Mouse (Mus musculus) erythroid progenitor cell, adult 5-6 weeks (primary cell): ENCODE data around the gene Arsj. TPM values are rescaled to one million over a fixed set of nuclear protein-coding genes. Genes with fewer than 3 reads are reported as not detected.

Experiments
- ATAC-seq: replicated peaks from 2 replicates; pipeline ENCODE4 v1.8.0; 2016; ENCODE audit warnings: moderate number of reproducible peaks, mild to moderate bottlenecking, moderate TSS enrichment, inconsistent platforms; ENCODE audit not compliant: poor library complexity, low FRiP score, severe bottlenecking
- total RNA-seq, 2 experiments: library from RNA; stranded (forward) in 1 of 2; stranded (reverse) in 1 of 2; fragments of 150-400 nt in 1 of 2; fragments of 186-747, 209-891 nt in 1 of 2; gene quantifications; 2 replicates each; pipeline versions ENCODE4 v1.2.3 to v1.2.4; 2015 to 2017; ENCODE audit warnings: low replicate concordance in 2 of 2

Gene Arsj
- total RNA-seq (2015; ENCODE audit: low replicate concordance): not detected in 2 replicates
- total RNA-seq (2017; ENCODE audit: low replicate concordance): not detected in 2 replicates

GRCm38 (mm10) chr3:126363568-126364505 is at the start of gene Arsj:
Gene Arsj (plus strand): TSS chr3:126363684.
- no peak for ATAC-seq

DNA sequence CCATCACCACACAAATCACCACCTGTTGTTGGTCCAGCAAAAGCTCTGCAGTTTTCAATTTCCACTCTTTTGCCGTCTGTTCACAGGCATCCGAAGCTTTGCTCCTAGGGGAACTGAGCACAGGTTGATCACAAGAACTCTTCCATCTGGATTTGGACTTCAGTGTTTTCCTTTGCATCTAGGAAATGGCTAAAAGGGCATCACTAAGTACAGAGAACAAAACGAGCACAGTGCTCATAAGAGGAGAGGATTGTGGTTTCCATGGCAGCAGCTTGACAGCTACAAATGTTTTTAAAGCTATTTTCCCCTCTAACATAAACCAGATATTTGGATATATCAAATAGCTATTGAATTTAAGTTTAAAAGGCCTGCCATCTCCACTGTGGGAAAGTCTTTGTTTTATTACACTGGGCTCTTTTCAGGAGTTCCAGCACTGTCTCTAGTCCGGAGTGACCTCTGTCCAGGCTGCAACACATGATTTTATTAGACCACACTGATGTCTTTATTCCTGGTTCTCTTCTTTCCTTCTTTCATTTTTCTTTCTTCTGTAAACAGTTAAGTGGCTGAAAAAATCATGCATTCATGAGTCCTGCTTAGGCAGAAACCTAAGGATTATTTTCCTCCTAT is 38.5 kb upstream of the Arsj start:
- no peak for ATAC-seq

GRCm38 (mm10) chr3:126325891-126326627 is 37.4 kb upstream of the Arsj start:
- no peak for ATAC-seq

- no peak for ATAC-seq
Measured at GRCm38 (mm10) chr3:126326628-126327325, 36.7 kb upstream of the Arsj start.

DNA sequence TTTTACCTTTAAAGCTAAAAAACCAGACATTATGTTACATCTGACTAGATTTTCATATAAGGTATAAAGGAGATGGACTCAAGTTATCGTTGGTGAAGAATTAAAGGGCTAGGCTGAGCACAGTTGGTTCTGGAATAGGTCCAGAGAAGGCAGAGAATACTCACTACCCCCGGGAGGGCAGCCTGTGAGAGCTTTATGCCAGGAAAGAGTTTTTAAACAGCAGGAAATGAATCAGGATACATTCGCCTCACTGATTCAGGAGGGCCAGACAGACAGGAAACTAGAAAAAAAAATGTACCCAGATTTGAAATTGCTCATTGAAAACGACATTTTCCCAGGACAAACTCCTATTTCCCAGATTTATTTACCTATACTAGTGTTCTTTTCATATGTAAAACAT is 28.2 kb upstream of the Arsj start:
- no peak for ATAC-seq

DNA sequence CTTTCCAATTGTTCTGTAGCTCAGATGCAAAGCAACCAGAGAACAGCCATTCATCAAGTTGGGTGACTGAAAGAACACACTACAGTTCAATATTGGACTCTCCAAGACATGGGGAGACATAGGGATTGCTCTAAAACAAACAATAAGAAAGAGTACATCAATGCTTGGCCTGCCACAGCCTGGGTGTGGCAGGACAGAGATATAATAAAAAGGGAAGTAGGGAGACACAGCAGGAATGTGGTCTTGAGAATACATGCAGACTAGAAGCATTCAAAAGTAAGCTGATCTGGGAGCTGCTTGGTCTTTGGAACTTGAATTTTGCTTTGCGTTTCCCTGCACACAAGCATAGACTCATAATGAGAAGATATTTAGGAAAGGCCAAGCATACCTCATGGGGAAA is 18.7 kb upstream of the Arsj start:
- no peak for ATAC-seq

- no peak for ATAC-seq
Measured at GRCm38 (mm10) chr3:126359760-126360159, 3.7 kb upstream of the Arsj start.

GRCm38 (mm10) chr3:126362392-126362791 is 1.1 kb upstream of the Arsj start:
- no peak for ATAC-seq

- no peak for ATAC-seq
Measured at GRCm38 (mm10) chr3:126362931-126363525, 456 bp upstream of the Arsj start.

- ATAC-seq: no peak
Measured at GRCm38 (mm10) chr3:126364555-126364954, 1.1 kb downstream of the Arsj start.

GRCm38 (mm10) chr3:126370571-126370970 is 7.1 kb downstream of the Arsj start:
- no peak for ATAC-seq

DNA sequence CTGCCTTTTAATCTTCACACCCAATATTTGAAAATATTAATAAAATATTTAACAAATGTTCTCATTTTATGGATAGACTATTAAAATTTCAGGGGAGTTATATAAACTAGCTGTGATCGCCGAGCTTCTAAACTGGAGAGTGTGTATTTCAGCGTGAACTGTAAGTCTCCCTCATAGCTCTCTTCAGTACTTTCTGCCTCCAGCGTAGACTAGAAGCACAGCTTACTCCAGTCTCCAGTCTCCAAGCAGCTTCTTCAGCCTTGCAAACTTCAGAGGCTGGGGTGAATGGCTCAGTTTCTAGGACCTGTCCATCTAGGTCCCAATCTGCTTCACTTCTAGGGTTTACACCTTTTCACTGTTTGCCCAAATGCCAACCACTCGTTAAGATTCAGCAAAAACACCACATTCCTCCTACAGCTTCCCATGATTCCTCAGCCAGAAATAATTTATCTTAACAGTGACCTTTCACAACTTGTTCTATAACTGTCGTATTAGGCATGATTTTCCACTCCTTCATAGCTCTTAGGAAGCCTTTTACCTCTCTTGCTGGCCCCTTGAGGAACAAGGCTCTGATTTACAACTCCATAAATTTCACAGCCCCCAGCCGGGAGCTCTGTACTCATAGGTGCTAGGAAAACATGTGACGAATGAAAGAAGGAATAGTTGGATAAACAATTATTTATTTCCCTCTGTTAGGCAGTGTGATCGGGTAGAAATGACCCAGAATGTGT is 9.5 kb downstream of the Arsj start:
- no peak for ATAC-seq

GRCm38 (mm10) chr3:126373721-126374120 is 10.2 kb downstream of the Arsj start:
- no peak for ATAC-seq

GRCm38 (mm10) chr3:126379252-126379651 is 15.8 kb downstream of the Arsj start:
- no peak for ATAC-seq

DNA sequence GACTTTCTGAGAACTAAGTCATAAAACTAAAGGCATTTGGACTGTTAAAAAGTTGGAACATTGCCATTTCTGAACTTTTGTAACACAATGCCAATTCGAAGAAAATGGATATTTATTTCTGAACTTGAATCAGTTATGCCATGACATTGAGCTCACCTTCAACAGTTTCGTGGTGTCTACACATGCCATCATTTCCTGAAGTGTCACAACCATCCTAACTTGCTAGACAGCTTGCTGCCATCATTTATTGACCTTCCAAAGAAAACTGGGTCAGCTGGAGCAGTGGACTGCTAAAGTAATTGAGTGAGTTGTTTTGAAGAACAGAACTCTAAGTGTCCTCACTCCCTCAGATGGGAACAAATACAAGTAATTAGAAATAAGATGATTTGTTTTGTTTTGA is 16.2 kb downstream of the Arsj start:
- ATAC-seq: no peak

- ATAC-seq: no peak
Measured at GRCm38 (mm10) chr3:126383276-126383675, 19.8 kb downstream of the Arsj start.

DNA sequence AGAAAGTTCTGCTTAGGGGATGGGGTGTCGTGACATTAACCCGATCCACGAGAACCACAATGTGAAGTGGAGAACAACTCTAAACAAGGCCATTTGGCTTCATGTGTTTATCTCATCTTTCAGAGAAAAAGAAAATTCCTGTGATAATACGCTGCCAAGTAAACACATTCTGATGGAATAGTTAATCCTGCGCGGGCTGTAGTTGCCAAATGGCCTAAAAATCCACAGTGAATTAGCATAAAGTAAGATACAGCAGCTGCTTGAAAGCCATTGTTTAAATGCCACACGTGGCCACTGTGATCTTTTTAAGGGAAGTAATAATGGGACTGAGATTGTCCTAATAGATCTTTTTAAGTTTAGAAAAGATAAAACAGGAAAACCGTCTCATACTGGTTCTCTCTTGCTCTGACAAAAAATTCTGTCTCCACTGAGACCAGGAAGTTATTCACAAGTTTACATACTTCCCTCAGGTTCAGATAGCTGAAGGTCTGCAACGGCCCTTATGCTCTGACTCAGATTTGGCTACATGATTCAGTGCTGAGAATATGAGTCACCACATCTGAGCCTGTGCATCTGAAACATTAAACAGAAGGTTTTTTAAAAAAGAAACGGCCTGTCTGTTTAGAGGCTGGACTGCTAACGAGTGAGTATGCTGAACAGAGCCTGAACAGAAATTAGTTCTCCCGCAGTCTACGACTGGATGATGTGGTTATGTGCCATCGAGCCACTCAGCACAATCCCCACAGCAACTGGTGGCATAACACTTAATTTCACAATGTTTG is 21.4 kb downstream of the Arsj start:
- ATAC-seq: no peak

DNA sequence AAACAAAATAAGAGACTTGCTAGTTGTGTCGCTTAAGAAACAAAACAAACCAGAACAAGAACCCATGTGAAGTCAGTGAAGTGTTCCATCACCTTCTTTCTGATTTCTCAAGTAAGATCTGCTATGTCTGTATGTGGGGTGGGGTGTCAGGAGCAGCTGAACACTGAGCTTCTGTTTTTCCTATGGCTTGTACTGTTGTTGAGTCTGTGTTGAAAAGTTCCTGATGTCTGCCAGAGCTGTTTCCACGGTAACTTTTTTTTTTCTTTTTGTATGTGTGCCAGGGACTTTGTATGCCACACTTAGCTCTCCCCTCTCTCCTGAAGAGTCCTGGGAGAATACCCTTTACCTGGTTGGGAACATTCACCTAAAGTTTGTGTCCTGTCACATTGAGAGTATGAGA is 34.0 kb downstream of the Arsj start:
- no peak for ATAC-seq
